Mouse (Mus musculus): ENCODE measurements at regions not wholly inside any gene's neighbourhood (a gene's known extent, or its start where the extent isn't known, plus 50 kb on each side); places are given as distances from the start of the nearest gene placed in this dataset.
"Not testable (repeated sequence)": the region's sequence is repeated elsewhere in the genome, so short reads cannot be mapped to it uniquely, and the experiment has no call there.

GRCm38 (mm10) chr9:43857988-43858387 lies 114.2 kb downstream of the Nectin1 start:
- no peak for DNase-seq (ENCODE audit: low spot score in 2 of 2)

GRCm38 (mm10) chr9:43858761-43859160 lies 115.0 kb downstream of the Nectin1 start:
- DNase-seq (ENCODE audit: low spot score in 2 of 2): no peak

GRCm38 (mm10) chr9:43860264-43860663 lies 116.5 kb downstream of the Nectin1 start:
- no peak for DNase-seq (ENCODE audit: low spot score in 2 of 2)

GRCm38 (mm10) chr9:43861375-43861774 lies 117.6 kb downstream of the Nectin1 start:
- no peak for DNase-seq (ENCODE audit: low spot score in 2 of 2)

- not testable (repeated sequence) for DNase-seq (ENCODE audit: low spot score in 2 of 2)
These were observed 118.2 kb downstream of the Nectin1 start for GRCm38 (mm10) chr9:43862034-43862433.

GRCm38 (mm10) chr9:43863609-43864397 lies 120.0 kb downstream of the Nectin1 start:
- DNase-seq (ENCODE audit: low spot score in 2 of 2): peak; percentile 64 to 67

- DNase-seq (ENCODE audit: low spot score in 2 of 2): peak in 1 of 2 experiments; percentile 46
These were observed 123.0 kb downstream of the Nectin1 start for GRCm38 (mm10) chr9:43866802-43867201.

- no peak for DNase-seq (ENCODE audit: low spot score in 2 of 2)
These were observed 130.1 kb downstream of the Nectin1 start for GRCm38 (mm10) chr9:43873841-43874240.

GRCm38 (mm10) chr9:43874332-43874731 lies 130.5 kb downstream of the Nectin1 start:
- no peak for DNase-seq (ENCODE audit: low spot score in 2 of 2)

GRCm38 (mm10) chr9:43879220-43879968 lies 135.6 kb downstream of the Nectin1 start:
- DNase-seq (ENCODE audit: low spot score in 2 of 2): no peak

GRCm38 (mm10) chr9:43879969-43880396 lies 136.2 kb downstream of the Nectin1 start:
- peak; percentile 89 to 92 for DNase-seq (ENCODE audit: low spot score in 2 of 2)

- DNase-seq (ENCODE audit: low spot score in 2 of 2): no peak
These were observed 149.3 kb downstream of the Nectin1 start for GRCm38 (mm10) chr9:43893086-43893485.

- DNase-seq (ENCODE audit: low spot score in 2 of 2): no peak
These were observed 143.9 kb upstream of the Thy1 start for GRCm38 (mm10) chr9:43899239-43899638.

GRCm38 (mm10) chr9:43908325-43908724 lies 134.9 kb upstream of the Thy1 start:
- DNase-seq (ENCODE audit: low spot score in 2 of 2): no peak

- DNase-seq (ENCODE audit: low spot score in 2 of 2): no peak
These were observed 128.2 kb upstream of the Thy1 start for GRCm38 (mm10) chr9:43915015-43915414.

- no peak for DNase-seq (ENCODE audit: low spot score in 2 of 2)
These were observed 125.7 kb upstream of the Thy1 start for GRCm38 (mm10) chr9:43917467-43917866.

- no peak for DNase-seq (ENCODE audit: low spot score in 2 of 2)
These were observed 124.2 kb upstream of the Thy1 start for GRCm38 (mm10) chr9:43919010-43919409.

GRCm38 (mm10) chr9:43920053-43920754 lies 123.0 kb upstream of the Thy1 start:
- peak; percentile 89 to 91 for DNase-seq (ENCODE audit: low spot score in 2 of 2)

GRCm38 (mm10) chr9:43922231-43922630 lies 121.0 kb upstream of the Thy1 start:
- no peak for DNase-seq (ENCODE audit: low spot score in 2 of 2)

- no peak for DNase-seq (ENCODE audit: low spot score in 2 of 2)
These were observed 120.1 kb upstream of the Thy1 start for GRCm38 (mm10) chr9:43923088-43923487.

- DNase-seq (ENCODE audit: low spot score in 2 of 2): peak in 1 of 2 experiments; percentile 74
These were observed 118.4 kb upstream of the Thy1 start for GRCm38 (mm10) chr9:43924795-43925194.

- DNase-seq (ENCODE audit: low spot score in 2 of 2): no peak
These were observed 113.7 kb upstream of the Thy1 start for GRCm38 (mm10) chr9:43929312-43930036.
